Mouse (Mus musculus) bone marrow, adult 2 months (tissue): Measurements from ENCODE around the gene Setd4. TPM values are rescaled to one million over a fixed set of nuclear protein-coding genes. Genes with fewer than 3 reads are reported as not detected.

ENCODE experiments used
- H3K27ac ChIP-seq: fragments of 200-500 bp; 2 replicates; pipeline ENCODE4 v1.5.1; 2012; ENCODE audit warnings: low read depth, mild to moderate bottlenecking, control low read depth, inconsistent platforms, low read length; ENCODE audit not compliant: control insufficient read depth, poor library complexity, insufficient read depth
- H3K4me1 ChIP-seq: fragments of 200-500 bp; 2 replicates; pipeline ENCODE4 v1.6.1; 2011; ENCODE audit warnings: low read length; ENCODE audit not compliant: control insufficient read depth, insufficient read depth
- H3K4me3 ChIP-seq: fragments of 200-500 bp; replicated peaks from 2 replicates; pipeline ENCODE3; 2011; ENCODE audit warnings: mild to moderate bottlenecking, low read depth, low read length, control low read depth; ENCODE audit not compliant: control insufficient read depth
- CTCF ChIP-seq: fragments of 200-500 bp; IDR thresholded peaks from 2 replicates; pipeline ENCODE4 v1.5.1; 2011; ENCODE audit warnings: low read length, control low read depth; ENCODE audit not compliant: control insufficient read depth, insufficient read depth
- POLR2A ChIP-seq: fragments of 200-500 bp; IDR thresholded peaks from 2 replicates; pipeline ENCODE4 v1.6.1; 2011; ENCODE audit warnings: low read depth, mild to moderate bottlenecking, control low read depth, low read length, borderline replicate concordance; ENCODE audit not compliant: control insufficient read depth
- WGBS: fragments of 180-500 bp; shearing (Covaris S2); methylation state at CpG from one replicate; pipeline ENCODE4 v1.1.7; 2018; 5-methylcytosine and 5-hydroxymethylcytosine counted together
- polyA plus RNA-seq: library from polyadenylated mRNA; stranded (reverse); fragments of >200 nt; gene quantifications from 2 replicates; pipeline ENCODE4 v1.2.4, GENCODE M21; 2011; ENCODE audit warnings: low replicate concordance; ENCODE audit not compliant: missing spikeins, insufficient read depth, insufficient read length

Setd4 gene
- polyA plus RNA-seq, 1 experiment = 17.1 TPM

GRCm38 (mm10) chr16:93615118-93615870 lies 11.4 kb upstream of the Setd4 start:
- no peak overlapping the region for H3K4me3 ChIP-seq
- TF ChIP-seq CTCF = peak; percentile 91
- no peak for TF ChIP-seq POLR2A
- WGBS = 29% methylated on average over 5 of the region's 5 CpGs
- no peak overlapping the region for H3K27ac ChIP-seq
- H3K4me1 ChIP-seq = no peaks in the 10 kb centered on the region

GRCm38 (mm10) chr16:93610961-93611360 lies 7.1 kb upstream of the Setd4 start:
- no peak for TF ChIP-seq CTCF
- WGBS = 94% methylated on average over 4 of the region's 4 CpGs
- Histone ChIP-seq H3K27ac (no peak overlapping the region), H3K4me1 (no peaks in the 10 kb centered on the region), H3K4me3 (no peak overlapping the region)

- H3K4me1 ChIP-seq = no peaks in the 10 kb centered on the region
- no peak for TF ChIP-seq POLR2A
- no peak for TF ChIP-seq CTCF
- no peak overlapping the region for H3K27ac ChIP-seq
- no peak overlapping the region for H3K4me3 ChIP-seq
- WGBS = 94% methylated on average over 4 of the region's 4 CpGs
These were observed 5.9 kb upstream of the Setd4 start for GRCm38 (mm10) chr16:93609796-93610195.

GRCm38 (mm10) chr16:93608731-93609130 lies 4.9 kb upstream of the Setd4 start:
- Histone ChIP-seq H3K4me3 (no peak overlapping the region), H3K4me1 (no peaks in the 10 kb centered on the region), H3K27ac (no peak overlapping the region)
- no peak for TF ChIP-seq POLR2A
- TF ChIP-seq CTCF = no peak
- 62% methylated on average over 8 of the region's 8 CpGs for WGBS

GRCm38 (mm10) chr16:93607669-93608101 lies 3.8 kb upstream of the Setd4 start:
- TF ChIP-seq CTCF = no peak
- peak; percentile 68 for TF ChIP-seq POLR2A
- Histone ChIP-seq H3K4me1 (no peaks in the 10 kb centered on the region), H3K4me3 (peak overlapping the region; percentile 71), H3K27ac (peak overlapping the region; percentile 35; the same call in 1 of the 2 replicates)
- under 1% methylated on average over 32 of the region's 32 CpGs for WGBS

- H3K4me1 ChIP-seq = no peaks in the 10 kb centered on the region
- WGBS = 84% methylated on average over 7 of the region's 7 CpGs
- no peak overlapping the region for H3K4me3 ChIP-seq
- H3K27ac ChIP-seq = no peak overlapping the region
- TF ChIP-seq POLR2A (no peak), CTCF (no peak)
These were observed 2.3 kb upstream of the Setd4 start for GRCm38 (mm10) chr16:93606146-93606545.

GRCm38 (mm10) chr16:93605553-93605952 lies 1.7 kb upstream of the Setd4 start, which contains the start of gene Cbr1:
Gene Cbr1 (plus strand): TSS chr16:93605853.
- H3K4me3 ChIP-seq = no peak within 1 kb of the TSS
- WGBS = 69% methylated on average over 4 of the region's 4 CpGs
- no peak within 1 kb of the TSS for H3K27ac ChIP-seq
- TF ChIP-seq POLR2A = no peak
- no peak for TF ChIP-seq CTCF
- H3K4me1 ChIP-seq = no peaks in the 10 kb centered on the region

- no peak overlapping the region for H3K27ac ChIP-seq
- 28% methylated on average over 16 of the region's 16 CpGs for WGBS
- no peak for TF ChIP-seq CTCF
- no peak for TF ChIP-seq POLR2A
- no peaks in the 10 kb centered on the region for H3K4me1 ChIP-seq
- no peak overlapping the region for H3K4me3 ChIP-seq
These were observed 662 bp upstream of the Setd4 start for GRCm38 (mm10) chr16:93604481-93604969.
